Mouse (Mus musculus) bone marrow macrophage, adult 2 months (primary cell): ENCODE results near the gene Kars.
A peak's percentile ranks its signal among the peaks of the same experiment; 100 is the strongest.

Source experiments
- CTCF ChIP-seq: IDR thresholded peaks from 2 replicates; pipeline ENCODE4 v1.5.1; 2012; ENCODE audit warnings: low read depth, mild to moderate bottlenecking, low read length, moderate library complexity
- POLR2A ChIP-seq: IDR thresholded peaks from 2 replicates; pipeline ENCODE4 v1.6.1; 2012; ENCODE audit warnings: mild to moderate bottlenecking, low read depth, low read length, borderline replicate concordance

GRCm38 (mm10) chr8:111989911-111990310 lies 21.2 kb downstream of the Kars start:
- TF ChIP-seq POLR2A (no peak), CTCF (peak; percentile 61)
